Mouse (Mus musculus) T-helper 2 cell (primary cell): ENCODE data around the gene Fam71e1.

ENCODE experiments used
- in situ Hi-C: fragments of 300-600 bp; cut with MboI, MseI; formaldehyde crosslinking; loops from one replicate; pipeline ENCODE4 v1.15.1; 2025; ENCODE audit warnings: high pct_unique_total_duplicates

Fam71e1 gene

DNA sequence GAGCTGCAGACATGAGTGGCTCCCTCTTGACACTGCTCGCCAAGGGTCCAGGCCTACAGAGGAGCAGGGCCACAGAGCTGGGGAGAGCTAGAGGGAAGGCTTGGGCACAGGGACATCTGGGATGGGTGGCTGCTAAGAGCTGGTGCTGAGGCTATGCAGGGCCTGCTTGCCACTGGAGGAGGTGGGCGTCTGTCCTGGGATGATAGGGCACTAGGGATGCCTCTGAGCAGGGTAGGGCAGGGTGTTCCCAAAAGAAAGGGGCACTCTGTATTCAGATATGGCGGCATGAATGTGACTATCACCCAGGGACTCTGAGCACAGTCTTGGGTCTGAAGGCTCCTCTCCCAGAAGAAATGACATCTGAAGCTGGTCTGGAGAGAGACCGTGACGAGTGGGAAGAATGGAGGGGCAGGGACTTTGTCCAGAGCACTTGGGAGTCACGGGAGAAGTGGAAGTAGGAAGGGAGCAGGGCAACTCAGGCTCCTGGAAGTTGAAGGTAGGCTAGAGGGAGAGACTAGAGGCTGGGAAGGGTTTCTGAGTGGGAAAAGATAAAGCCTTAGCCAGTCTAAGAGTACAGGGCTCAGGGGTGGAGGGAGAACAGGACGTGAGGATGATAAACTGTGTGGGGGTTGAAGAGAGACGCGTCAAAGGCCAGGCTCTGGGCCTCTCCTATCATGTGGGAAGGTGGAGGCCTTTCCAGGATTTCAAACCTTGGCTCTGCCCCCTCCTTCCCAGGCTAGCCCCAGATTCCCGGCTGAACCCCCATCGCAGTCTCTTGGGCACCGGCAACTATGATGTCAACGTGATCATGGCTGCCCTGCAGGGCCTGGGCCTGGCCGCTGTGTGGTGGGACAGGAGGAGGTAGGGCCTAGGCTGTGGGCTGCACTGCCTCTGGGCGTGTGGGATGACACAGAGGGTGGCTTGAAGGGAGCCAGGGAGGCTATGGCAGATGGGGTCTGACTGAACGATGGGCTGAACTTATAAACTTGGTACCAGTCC is 26.4 kb upstream of the Fam71e1 start:
- in situ Hi-C loops, result loop anchor here (5.0 to 25.0 kb wide), 4 partner anchors 32 to 683 kb away; partner anchors contain the start of genes Gm15517, Klk10, Klk8 and Klk9

DNA sequence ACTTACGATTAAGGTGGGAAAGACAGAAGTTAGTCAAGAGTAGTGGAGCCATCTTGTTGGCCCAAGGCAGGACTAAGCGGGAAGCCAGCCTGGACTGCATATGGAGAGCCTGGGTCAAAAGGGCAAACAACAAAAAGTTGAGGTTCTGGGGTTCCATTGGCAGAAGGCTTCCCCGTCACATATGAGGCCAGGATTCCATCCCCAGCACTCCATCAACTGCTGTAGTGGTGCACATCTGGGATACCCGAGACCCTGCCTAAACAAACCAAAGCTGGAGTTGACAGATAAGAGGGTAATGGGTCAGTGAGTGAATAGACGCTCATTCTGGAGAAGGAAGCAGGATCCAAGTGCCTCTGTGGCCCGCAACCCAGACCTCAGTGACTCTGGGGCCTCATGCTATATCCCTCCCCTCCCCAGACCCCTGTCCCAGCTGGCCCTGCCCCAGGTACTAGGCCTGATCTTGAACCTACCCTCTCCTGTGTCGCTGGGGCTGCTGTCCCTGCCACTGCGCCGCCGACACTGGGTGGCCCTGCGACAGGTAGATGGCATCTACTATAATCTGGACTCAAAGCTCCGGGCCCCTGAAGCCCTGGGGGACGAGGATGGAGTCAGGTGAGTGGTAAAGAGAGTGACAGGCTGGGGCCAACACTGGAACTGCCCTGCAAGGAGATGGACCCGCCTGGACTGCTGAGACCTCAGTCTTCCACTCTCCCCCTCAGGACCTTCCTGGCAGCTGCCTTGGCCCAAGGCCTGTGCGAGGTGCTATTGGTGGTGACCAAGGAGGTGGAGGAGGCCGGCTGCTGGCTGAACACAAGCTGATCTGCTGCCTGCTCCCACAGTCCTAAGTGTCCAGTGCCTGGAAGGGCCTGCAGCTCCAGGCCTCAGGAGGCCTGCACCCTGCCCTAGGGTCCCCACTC is 25.4 kb upstream of the Fam71e1 start:
- in situ Hi-C loops, result loop anchor here (25.0 kb wide), 1 partner anchor 684 kb away; the partner anchor contains the start of genes Klk10, Klk8 and Klk9

GRCm38 (mm10) chr7:44471880-44472557 is 24.4 kb upstream of the Fam71e1 start:
- in situ Hi-C loops, result loop anchor here (25.0 kb wide), 1 partner anchor 685 kb away; the partner anchor contains the start of genes Klk10, Klk8 and Klk9

GRCm38 (mm10) chr7:44472558-44472885 is 23.9 kb upstream of the Fam71e1 start:
- in situ Hi-C loops, result loop anchor here (25.0 kb wide), 1 partner anchor 685 kb away; the partner anchor contains the start of genes Klk10, Klk8 and Klk9

DNA sequence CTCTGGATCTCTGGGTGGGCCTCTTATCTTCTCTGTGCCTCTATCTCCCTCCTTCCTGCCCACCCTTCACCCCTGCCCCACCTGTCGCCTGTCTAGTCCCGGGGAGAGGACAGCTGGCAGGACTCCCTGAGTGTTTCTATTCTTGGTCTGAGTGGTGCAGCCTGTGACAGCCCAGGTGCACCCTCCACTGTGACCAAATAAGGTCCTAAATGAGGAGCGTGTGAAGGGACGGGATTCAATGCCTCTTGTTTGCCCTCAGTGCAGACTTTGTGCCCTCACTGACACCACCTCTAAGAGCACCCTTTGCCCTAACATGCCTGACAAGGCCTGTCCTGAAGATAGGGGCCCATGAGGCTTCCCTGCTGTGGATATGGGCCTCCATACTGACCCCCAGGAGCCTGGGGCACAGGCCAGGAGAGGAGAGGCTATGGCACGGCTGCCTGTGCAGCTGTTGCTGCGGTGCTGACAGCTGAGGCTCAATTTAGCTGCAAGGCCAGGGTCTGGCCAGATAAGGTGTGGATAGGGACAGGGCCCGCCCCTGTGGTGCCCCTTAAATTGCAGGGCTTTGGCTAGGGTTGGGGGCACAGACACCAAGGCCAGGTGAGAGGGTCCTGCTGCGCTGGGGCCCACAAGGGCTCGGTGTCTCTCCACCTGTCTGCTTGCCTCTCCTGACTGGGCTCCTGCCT is 23.3 kb upstream of the Fam71e1 start:
- in situ Hi-C loops, result loop anchor here (25.0 kb wide), 1 partner anchor 686 kb away; the partner anchor contains the start of genes Klk10, Klk8 and Klk9

GRCm38 (mm10) chr7:44474419-44474818 is 22.0 kb upstream of the Fam71e1 start:
- in situ Hi-C loops, result loop anchor here (25.0 kb wide), 1 partner anchor 687 kb away; the partner anchor contains the start of genes Klk10, Klk8 and Klk9

DNA sequence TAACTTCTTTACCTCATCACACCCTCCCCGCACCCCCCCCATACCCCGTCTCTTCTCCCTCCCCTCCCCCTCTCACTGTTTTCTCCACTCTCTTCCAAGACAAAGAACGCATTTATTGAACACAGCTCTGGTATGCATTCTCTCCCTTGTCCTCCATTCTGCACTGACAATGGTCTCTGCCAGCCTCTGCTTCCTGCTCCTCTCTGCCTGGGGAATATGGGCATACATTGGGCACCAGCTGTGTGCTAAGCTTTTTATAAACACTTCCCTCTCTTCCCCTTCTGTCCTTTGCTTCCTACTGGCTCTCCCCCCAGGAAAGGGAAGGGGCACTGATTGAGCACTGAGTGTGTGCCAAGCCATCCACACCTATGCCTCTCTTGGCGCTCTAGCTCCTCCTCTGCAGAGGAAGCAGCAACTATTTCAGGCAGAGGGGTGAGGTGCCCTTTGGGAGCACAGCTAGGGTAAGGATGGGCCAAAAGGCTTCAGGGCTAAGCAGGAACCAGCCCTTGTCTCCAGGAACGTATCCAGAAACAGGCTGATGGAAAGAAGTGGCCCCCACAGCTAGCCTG is 21.3 kb upstream of the Fam71e1 start:
- in situ Hi-C loops, result no loop called here

DNA sequence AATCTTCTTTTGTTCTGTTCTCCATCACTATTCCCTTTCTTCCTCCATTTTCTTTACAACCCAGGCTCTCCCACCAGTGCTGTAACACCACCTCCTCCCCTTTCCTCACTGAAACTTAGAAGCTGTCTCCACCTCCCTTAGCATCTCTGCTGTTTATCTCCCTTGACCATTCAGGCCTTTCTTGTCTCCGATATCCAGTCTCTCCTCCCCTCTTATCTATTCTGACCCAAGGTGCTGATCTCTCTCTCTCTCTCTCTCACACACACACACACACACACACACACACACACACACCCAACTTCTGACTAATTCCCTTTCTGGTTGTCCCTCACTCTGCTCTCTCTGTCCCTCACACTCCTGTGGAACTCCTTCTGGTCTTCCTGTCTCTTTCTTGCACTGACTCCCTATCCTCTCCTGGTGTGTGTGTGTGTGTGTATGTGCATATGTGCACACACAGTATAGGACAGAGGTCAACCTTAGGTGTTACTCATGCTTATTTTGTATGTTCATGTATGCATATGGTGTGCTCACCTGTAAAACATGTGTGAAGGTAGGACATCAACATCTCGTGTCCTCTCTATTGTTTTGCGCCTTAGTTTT is 13.4 kb upstream of the Fam71e1 start:
- in situ Hi-C loops, result no loop called here

DNA sequence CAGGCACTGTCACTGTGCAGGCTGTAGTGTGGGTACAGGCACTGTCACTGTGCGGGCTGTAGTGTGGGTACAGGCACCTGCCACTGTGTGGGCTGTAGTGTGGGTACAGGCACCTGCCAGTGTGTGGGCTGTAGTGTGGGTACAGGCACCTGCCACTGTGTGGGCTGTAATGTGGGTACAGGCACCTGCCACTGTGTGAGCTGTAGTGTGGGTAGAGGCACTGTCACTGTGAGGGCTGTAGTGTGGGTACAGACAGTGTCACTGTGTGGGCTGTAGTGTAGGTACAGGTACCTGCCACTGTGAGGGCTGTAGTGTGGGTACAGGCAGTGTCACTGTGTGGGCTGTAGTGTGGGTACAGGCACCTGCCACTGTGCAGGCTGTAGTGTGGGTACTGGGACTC is 12.3 kb upstream of the Fam71e1 start:
- in situ Hi-C loops, result no loop called here

DNA sequence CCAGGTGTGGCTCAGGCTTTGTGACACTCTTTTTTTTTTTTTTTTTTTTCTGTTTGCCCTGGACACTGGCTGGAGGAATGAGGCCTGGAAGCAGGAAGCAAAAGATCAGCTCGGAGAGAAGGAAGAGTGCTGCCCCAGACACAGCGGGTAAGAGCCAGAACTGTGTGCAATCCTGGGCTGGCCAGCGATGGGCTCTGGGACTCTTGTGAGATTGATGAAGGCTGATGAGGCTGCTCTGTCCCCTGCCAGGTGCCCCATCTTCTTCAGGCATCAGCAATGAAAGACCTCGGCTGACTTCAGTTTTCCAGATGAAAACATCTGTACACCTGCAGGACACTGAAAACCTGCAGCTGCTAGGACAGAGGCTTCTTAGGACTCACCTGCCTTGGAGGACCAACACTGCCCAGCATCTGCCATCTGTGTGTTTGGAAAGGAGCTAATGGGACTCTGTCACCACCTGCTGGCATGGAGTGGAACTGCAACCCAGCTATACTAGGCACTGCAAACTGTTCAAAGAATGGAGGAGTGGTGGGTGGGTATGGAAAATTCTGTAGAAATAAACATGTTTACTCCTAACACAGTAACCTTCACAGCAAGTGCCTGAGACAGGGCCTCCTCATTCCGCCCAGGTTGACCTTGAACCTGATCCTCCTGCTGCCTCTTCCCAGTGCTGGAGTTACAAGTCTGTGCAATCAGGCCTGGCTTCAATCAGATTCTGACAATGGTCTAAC is 11.4 kb upstream of the Fam71e1 start:
- in situ Hi-C loops, result no loop called here

DNA sequence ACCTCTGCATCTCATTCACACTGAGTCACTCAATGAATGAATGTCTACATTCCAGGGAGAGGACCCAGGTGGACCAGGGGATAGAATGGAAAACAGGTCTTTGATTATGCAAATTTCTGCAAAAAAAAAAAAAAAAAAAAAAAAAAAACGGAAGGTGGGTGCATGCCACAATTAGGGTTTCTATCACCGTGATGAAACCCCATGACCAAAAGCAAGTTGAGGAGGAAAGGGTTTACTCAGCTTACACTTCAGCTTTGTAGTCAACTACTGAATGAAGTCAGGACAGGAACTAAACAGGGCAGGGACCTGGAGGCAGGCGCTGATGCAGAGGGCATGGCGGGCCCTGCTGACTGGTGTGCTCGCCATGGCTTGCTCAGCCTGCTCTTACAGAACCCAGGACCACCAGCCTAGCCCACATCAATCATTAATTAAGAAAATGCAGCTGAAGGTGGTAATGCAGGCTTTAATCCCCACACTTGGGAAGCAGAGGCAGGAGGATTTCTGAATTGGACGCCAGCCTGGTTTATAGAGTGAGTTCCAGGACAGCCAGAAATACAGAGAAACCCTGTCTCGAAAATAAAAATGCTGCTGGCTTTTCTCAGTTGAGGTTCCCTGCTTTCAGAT is 10.7 kb upstream of the Fam71e1 start:
- in situ Hi-C loops, result no loop called here

- in situ Hi-C loops, result no loop called here
These were observed 9.3 kb upstream of the Fam71e1 start for GRCm38 (mm10) chr7:44486927-44487575.

GRCm38 (mm10) chr7:44487936-44488335 is 8.4 kb upstream of the Fam71e1 start:
- in situ Hi-C loops, result no loop called here

DNA sequence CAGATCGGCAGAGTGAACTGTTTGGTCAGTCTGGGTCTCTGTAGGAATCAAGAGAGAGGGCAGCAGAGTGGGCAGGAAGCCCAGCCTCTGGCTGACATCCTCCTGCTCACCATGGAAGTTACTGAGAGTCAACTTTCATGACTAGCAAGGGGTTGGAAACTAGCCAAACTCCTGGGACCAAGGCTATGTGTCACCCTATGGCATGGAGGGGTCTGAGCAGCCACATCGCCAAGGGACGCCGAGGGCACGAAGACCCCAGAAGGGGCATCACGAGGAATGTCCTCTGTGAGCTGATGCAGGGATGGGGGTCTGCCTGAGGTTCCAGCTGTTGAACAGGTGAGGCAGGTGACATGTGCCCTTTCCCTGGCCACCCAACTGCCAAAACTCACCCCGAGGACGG is 7.8 kb upstream of the Fam71e1 start:
- in situ Hi-C loops, result no loop called here

- in situ Hi-C loops, result loop anchor here (10.0 kb wide), 1 partner anchor 815 kb away; the partner anchor contains the start of gene Ctu1
These were observed 6.1 kb upstream of the Fam71e1 start for GRCm38 (mm10) chr7:44490281-44490680.

GRCm38 (mm10) chr7:44491391-44491790 is 5.0 kb upstream of the Fam71e1 start:
- in situ Hi-C loops, result loop anchor here (10.0 kb wide), 1 partner anchor 817 kb away; the partner anchor contains the start of gene Ctu1

GRCm38 (mm10) chr7:44492166-44492826 is 4.1 kb upstream of the Fam71e1 start:
- in situ Hi-C loops, result loop anchor here (10.0 kb wide), 1 partner anchor 817 kb away; the partner anchor contains the start of gene Ctu1
